In the genomic region with DNA sequence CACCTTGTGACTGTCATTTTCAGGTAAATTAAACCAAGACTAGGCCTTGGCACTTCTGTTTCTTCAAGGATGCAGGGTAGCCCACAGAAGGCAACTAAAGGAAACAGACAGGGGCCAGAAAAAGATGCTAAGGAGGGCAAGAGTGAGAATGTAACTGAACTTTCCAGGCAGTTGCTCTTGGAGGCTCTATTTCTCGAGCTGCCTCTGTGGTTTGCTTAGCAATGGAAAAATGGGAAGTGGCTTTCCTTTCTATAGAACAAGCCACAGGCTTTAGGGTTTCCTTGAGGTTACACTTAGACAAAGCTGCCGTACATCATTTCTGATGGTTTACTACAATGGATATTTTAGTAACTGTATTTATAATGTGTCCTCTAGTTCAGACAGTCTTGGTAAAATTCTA, we compare ENCODE assay signal across 13 mouse cellular contexts.
"Had no signal": no experiment of that assay in that cellular context is flagged by ENCODE, and none has a peak within 500 bp of the region (broad histone marks: within the 10 kb centered on the region; RNA-seq: fewer than 3 reads in every experiment).

No protein-coding gene starts in this region.

- H3K4me3 ChIP-seq: liver, embryonic 13.5 days had no signal

- H3K4me1 ChIP-seq: liver, embryonic 13.5 days had no signal

- DNase-seq: kidney, adult 9 months; kidney, postnatal 14 days; kidney, postnatal 4 days; liver, embryonic 13.5 days; lung, adult 2 months; lung, postnatal 14 days; lung, postnatal 4 days; midbrain, embryonic 14.5 days; right cerebral cortex, postnatal 14 days; right cerebral cortex, postnatal 4 days; thymus, adult 2 months; thymus, postnatal 25 days had no signal

- H3K27ac ChIP-seq: liver, embryonic 13.5 days; stomach, postnatal 0 days had no signal
